Mouse (Mus musculus) hindbrain, embryonic 11.5 days (tissue): ENCODE measurements at regions not wholly inside any gene's neighbourhood (a gene's known extent, or its start where the extent isn't known, plus 50 kb on each side); places are given as distances from the start of the nearest gene placed in this dataset.

Experiments used
- ATAC-seq: fragments of 200-750 bp; cut with Nextera tagmentation; 2 replicates; pipeline ENCODE4 v1.8.0; 2017; ENCODE audit warnings: mild to moderate bottlenecking, moderate TSS enrichment, moderate library complexity; ENCODE audit not compliant: low FRiP score
- DNase-seq: peaks from one replicate; pipeline ENCODE4 v3.0.0-alpha.2; 2015; ENCODE audit warnings: low spot score
- H3K27ac ChIP-seq: fragments of 300-500 bp; sonication (generic); 2 replicates; pipeline ENCODE4 v1.5.1; 2014; ENCODE audit warnings: mild to moderate bottlenecking, low read depth, low read length
- H3K27me3 ChIP-seq: fragments of 300-500 bp; sonication (generic); 2 replicates; pipeline ENCODE4 v1.6.1; 2014; ENCODE audit warnings: mild to moderate bottlenecking, low read length, moderate library complexity, mixed read lengths; ENCODE audit not compliant: control insufficient read depth, insufficient read depth
- H3K36me3 ChIP-seq: fragments of 300-500 bp; sonication (generic); 2 replicates; pipeline ENCODE4 v1.6.1; 2014; ENCODE audit warnings: mild to moderate bottlenecking, low read length, moderate library complexity, mixed read lengths; ENCODE audit not compliant: control insufficient read depth, insufficient read depth
- H3K4me1 ChIP-seq: fragments of 300-500 bp; sonication (generic); replicated peaks from 2 replicates; pipeline ENCODE4 v1.6.1; 2014; ENCODE audit warnings: low read length, mixed read lengths; ENCODE audit not compliant: control insufficient read depth, insufficient read depth
- H3K4me2 ChIP-seq: fragments of 300-500 bp; sonication (generic); replicated peaks from 2 replicates; pipeline ENCODE4 v1.6.1; 2014; ENCODE audit warnings: mild to moderate bottlenecking, low read depth, low read length
- H3K4me3 ChIP-seq: fragments of 300-500 bp; sonication (generic); 2 replicates; pipeline ENCODE4 v1.5.1; 2014; ENCODE audit warnings: low read depth, low read length
- H3K9ac ChIP-seq: fragments of 300-500 bp; sonication (generic); 2 replicates; pipeline ENCODE4 v1.6.1; 2014; ENCODE audit warnings: low read depth, low read length
- H3K9me3 ChIP-seq: fragments of 300-500 bp; sonication (generic); 2 replicates; pipeline ENCODE4 v1.6.1; 2016; ENCODE audit warnings: low read length; ENCODE audit not compliant: control insufficient read depth
- WGBS: fragments of 180-500 bp; shearing (Covaris S2); extraction: QIAGEN DNeasy Blood & Tissue Kit; methylation state at CpG from one replicate; pipeline ENCODE4 v1.1.7; 2014; 5-methylcytosine and 5-hydroxymethylcytosine counted together

DNA sequence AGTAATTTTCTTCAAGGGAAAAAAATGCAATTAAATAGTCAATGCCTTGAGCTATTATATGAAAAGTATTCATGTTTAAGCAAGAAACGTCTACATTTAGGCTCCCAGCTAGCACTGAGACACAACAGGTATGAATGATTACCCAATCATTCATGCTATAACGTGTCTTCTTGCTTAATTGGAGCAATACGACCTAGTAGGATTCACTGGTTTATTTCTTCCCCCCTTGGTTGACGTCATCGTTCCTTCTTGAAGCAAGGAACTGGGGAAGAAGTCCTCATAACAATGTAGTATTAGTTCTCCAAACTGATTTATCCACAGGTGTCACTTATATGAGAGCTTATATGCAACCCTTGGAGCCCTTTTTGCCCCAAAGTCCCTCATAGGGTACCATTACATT is 581.8 kb downstream of the Nfib start:
- DNase-seq (no peak), ATAC-seq (no peak)
- Histone ChIP-seq H3K9ac (no peak overlapping the region), H3K4me2 (no peak overlapping the region), H3K4me1 (no peaks in the 10 kb centered on the region), H3K9me3 (no peaks in the 10 kb centered on the region), H3K36me3 (no peaks in the 10 kb centered on the region), H3K4me3 (no peak overlapping the region), H3K27me3 (no peaks in the 10 kb centered on the region), H3K27ac (no peak overlapping the region)
- 87% methylated on average over 5 of the region's 5 CpGs for WGBS

DNA sequence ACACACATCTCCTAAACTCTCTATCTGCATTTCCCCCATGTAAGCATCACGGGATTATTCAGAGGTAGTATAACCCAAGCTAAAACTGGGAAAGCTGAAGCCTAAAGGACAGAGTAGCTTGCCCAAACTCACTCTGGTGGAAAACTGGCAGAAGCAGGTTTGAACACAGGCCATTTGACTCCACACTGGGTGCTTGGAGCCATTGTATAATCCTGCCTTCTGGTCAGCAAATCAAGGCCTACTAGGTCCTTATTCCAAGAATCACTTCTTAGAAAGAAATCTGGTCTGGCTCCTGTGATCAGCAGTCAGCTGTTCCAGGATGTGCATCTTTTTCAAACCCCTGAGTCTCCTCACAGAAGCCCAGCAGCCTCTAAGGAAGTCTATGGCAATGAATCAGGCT is 582.4 kb downstream of the Nfib start:
- no peaks in the 10 kb centered on the region for H3K27me3 ChIP-seq
- no peak for ATAC-seq

DNA sequence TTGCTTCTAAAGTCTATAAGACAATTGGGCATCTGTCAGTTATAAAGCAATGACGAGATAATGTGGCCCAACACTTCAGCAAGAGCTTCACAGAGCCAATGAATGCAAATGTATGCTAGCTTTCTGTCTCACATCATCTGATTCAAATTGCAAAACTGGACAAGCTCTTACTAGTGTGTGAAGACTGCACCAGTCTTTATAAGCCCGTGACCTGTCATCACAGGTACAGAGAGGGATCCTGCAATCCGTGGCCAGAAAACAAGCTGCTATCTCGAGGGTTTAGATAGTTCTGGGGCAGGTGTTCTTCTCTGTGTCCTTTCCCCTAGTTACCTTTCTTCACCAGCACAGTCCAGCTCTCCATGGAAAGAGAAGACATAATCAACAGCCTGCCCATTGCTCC is 584.8 kb downstream of the Nfib start:
- no peak for ATAC-seq
- 70% methylated on average over 4 of the region's 4 CpGs for WGBS
- Histone ChIP-seq H3K36me3 (no peaks in the 10 kb centered on the region), H3K9me3 (no peaks in the 10 kb centered on the region), H3K4me3 (no peak overlapping the region), H3K4me2 (no peak overlapping the region), H3K4me1 (no peaks in the 10 kb centered on the region), H3K27me3 (no peaks in the 10 kb centered on the region), H3K9ac (no peak overlapping the region), H3K27ac (no peak overlapping the region)
- DNase-seq, result no peak

More for the DNA sequence above, 582.4 kb downstream of the Nfib start:
- WGBS, result 87% methylated on average over 1 of the region's 1 CpGs
- Histone ChIP-seq H3K27ac (no peak overlapping the region), H3K9ac (no peak overlapping the region), H3K4me2 (no peak overlapping the region), H3K9me3 (no peaks in the 10 kb centered on the region), H3K36me3 (no peaks in the 10 kb centered on the region), H3K4me1 (no peaks in the 10 kb centered on the region), H3K4me3 (no peak overlapping the region)
- DNase-seq, result no peak

DNA sequence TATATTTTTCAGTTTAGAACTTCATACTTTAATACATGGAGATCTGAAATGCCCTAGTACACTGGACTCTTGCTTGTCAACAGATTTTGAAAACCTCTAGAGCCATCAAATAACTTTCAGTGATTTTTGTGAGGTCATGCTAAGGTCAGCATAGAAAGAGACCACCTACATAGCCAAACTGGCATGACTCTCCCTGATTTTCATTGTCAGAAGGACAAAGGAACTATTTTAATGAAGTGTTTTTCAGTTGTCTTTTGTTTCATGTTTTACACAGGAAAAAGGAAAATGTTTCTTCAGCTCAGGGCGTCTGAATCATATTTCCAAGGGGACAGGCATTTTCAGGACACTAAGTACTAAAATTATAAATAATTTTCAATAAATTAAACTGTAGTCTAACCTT is 585.2 kb downstream of the Nfib start:
- 44% methylated on average over 1 of the region's 1 CpGs for WGBS

DNA sequence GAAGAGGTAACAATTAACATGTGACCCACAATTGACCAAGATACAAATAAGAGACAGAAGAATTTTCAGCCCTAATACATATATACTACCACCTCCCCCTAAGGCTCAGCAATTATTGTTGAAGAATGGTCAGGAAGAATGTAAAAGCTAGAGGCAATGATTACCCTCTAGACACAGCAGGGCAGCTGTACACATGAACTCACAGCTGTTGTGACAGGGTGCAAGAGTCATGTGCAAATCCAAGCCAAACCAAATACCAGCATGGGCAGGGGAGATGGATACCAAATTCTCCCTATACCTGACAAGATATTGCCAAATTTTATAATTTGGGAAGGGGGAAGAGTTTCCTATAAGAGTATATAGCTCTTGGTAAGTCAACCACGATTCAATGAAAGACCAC is 603.7 kb downstream of the Nfib start:
- DNase-seq (no peak), ATAC-seq (no peak)
- H3K9ac ChIP-seq, result no peak overlapping the region
- WGBS, result 94% methylated on average over 1 of the region's 1 CpGs
- H3K4me2 ChIP-seq, result no peak overlapping the region
- no peak overlapping the region for H3K4me3 ChIP-seq
- no peaks in the 10 kb centered on the region for H3K9me3 ChIP-seq
- no peak overlapping the region for H3K27ac ChIP-seq
- H3K27me3 ChIP-seq, result no peaks in the 10 kb centered on the region
- no peaks in the 10 kb centered on the region for H3K36me3 ChIP-seq
- H3K4me1 ChIP-seq, result no peaks in the 10 kb centered on the region

More for the DNA sequence above, 585.2 kb downstream of the Nfib start:
- Histone ChIP-seq H3K4me3 (no peak overlapping the region), H3K9me3 (no peaks in the 10 kb centered on the region), H3K27ac (no peak overlapping the region), H3K27me3 (no peaks in the 10 kb centered on the region), H3K9ac (no peak overlapping the region), H3K4me1 (no peaks in the 10 kb centered on the region), H3K36me3 (no peaks in the 10 kb centered on the region), H3K4me2 (no peak overlapping the region)
- ATAC-seq (no peak), DNase-seq (no peak)

DNA sequence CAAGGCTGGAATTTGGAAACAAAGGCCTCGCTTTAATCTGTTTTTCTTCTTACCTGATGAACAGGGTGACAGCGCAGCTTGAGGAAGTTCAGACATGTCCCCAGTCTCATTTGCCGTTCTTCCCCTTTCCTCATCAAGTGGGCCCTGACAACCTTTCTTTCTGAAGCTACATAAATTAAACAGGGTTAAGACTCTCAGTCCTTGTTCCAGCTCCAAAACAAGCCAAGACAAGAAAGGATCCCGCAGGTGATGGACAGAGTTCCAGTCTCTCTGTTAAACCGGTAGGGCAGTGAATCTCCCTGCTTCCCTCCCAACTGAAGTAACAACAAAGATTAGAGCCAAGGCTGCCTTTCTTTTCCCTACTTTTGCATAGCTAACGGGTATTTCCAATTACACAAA is 605.6 kb downstream of the Nfib start:
- no peak for ATAC-seq
- Histone ChIP-seq H3K4me2 (no peak overlapping the region), H3K9me3 (no peaks in the 10 kb centered on the region), H3K4me1 (no peaks in the 10 kb centered on the region), H3K36me3 (no peaks in the 10 kb centered on the region), H3K4me3 (no peak overlapping the region), H3K27me3 (no peaks in the 10 kb centered on the region), H3K27ac (no peak overlapping the region), H3K9ac (no peak overlapping the region)
- 56% methylated on average over 6 of the region's 6 CpGs for WGBS
- DNase-seq, result no peak

DNA sequence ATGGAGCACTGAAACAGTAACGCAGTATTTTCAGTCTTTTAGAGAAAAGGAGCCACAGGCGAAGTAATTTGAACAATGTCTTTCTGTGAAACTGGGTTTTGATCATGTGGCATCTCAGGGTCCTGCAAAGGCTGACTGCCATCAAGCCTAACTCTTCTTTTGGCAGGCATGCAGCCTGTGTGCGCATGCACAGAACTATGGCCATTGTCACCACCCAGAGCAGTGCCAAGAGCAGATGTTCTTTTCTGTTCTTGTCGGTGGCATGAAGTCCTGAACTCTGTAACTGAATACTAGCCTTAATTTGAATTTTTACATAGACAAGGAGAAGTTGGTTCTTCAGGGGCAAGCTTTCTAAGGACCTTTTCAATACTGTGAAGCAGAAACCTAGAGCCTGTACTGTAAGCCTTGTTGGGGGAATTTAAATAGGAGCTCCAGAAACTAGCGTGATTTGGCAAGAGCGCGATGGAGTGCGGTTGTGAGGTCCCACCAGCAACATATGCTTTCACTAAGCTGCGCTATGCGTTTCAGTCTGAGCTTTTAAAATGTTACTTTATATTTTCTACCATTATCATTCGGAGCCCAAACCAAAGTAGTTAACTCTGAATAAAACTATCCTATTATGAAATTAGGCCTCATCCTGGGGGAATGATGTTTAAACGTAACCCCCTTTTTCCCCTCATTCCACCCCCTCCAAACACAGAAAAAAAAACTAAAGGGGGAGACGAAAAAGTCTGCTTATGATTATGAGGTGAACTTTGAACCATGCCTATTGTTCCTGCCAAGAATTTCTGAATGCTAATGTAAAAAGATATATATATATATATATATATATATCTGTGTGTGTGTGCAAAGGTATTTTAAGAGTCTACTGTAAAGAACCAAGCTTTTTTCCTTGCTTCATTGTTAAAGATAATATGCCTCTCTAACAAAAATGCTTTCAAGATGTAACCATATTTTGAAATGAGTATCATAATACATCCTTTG is 606.3 kb downstream of the Nfib start:
- Histone ChIP-seq H3K4me3 (no peak overlapping the region), H3K27me3 (no peaks in the 10 kb centered on the region), H3K4me2 (no peak overlapping the region), H3K4me1 (no peaks in the 10 kb centered on the region), H3K9me3 (no peaks in the 10 kb centered on the region), H3K27ac (no peak overlapping the region), H3K36me3 (no peaks in the 10 kb centered on the region), H3K9ac (no peak overlapping the region)
- ATAC-seq, result no peak
- 80% methylated on average over 13 of the region's 13 CpGs for WGBS
- DNase-seq, result peak; percentile 3

DNA sequence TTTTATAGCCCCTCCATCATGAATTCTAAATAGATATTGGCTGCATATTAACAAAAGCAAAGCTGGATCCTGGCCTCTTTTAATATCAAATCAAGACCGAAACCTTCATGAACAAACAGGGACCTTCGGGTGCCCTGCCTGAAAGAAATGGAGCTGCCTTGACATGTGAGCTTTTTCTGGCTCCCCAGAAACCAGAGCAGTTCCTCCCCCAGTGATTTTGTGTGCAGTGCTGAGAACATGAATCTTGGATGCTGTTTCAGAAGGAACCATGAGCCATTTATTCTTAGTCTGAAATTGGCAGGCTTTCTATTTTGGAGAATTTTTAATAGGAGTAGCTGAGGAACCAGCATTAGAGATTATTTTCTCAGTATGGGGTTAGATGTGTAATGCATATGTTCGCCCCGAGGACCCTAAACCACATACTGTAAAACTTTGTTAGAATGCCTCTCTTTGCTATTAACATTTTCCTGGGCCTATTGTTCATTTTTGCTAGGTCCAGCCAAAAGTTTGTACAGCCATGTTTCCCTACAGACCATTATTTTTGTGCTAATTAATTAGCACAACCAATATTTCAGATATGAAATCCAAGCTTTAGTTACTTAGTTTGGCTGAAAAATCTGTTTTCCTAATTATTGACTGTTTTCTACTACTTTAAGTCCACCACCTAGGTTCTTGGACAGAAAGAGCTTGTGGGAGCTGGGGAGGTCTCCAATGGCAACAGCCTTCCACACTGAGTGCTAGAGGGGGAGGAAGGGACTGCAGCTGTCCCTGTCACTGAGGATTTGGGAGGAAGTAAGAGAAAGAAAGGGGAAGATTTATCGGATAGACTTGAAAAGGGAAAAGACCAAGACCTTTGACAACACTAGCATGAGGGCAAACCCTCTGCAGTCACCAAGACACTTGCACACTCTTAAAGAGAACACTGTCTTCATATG is 613.0 kb downstream of the Nfib start:
- Histone ChIP-seq H3K4me3 (no peak overlapping the region), H3K27me3 (no peaks in the 10 kb centered on the region), H3K9me3 (no peaks in the 10 kb centered on the region), H3K27ac (no peak overlapping the region), H3K36me3 (no peaks in the 10 kb centered on the region), H3K4me2 (no peak overlapping the region), H3K9ac (no peak overlapping the region), H3K4me1 (no peaks in the 10 kb centered on the region)
- WGBS, result 89% methylated on average over 5 of the region's 5 CpGs
- ATAC-seq (no peak), DNase-seq (no peak)
